Mouse (Mus musculus): ENCODE measurements at regions not wholly inside any gene's neighbourhood (a gene's known extent, or its start where the extent isn't known, plus 50 kb on each side); places are given as distances from the start of the nearest gene placed in this dataset.

GRCm38 (mm10) chr12:32434506-32435002, 56.0 kb downstream of the Ccdc71l start:
- no peak for TF ChIP-seq POLR2A (IDR thresholded peaks at IDR 0.05; ENCODE audit: low read depth, low read length)
- no peak for TF ChIP-seq CTCF (IDR thresholded peaks at IDR 0.05; ENCODE audit: extremely low read depth, insufficient read length, insufficient replicate concordance, low read depth, low read length)
